Mouse (Mus musculus) spleen, postnatal 4 days (tissue): Measurements from ENCODE around the gene Adprm.
"Not testable (repeated sequence)": the region's sequence is repeated elsewhere in the genome, so short reads cannot be mapped to it uniquely, and the experiment has no call there.

ENCODE experiments used
- DNase-seq, 2 experiments: peaks; one replicate each; pipeline ENCODE4 v3.0.0; 2022; ENCODE audit warnings: low spot score in 2 of 2

Gene Adprm

GRCm38 (mm10) chr11:67023802-67024340, 28.5 kb downstream of the Adprm start:
- no peak for DNase-seq

DNA sequence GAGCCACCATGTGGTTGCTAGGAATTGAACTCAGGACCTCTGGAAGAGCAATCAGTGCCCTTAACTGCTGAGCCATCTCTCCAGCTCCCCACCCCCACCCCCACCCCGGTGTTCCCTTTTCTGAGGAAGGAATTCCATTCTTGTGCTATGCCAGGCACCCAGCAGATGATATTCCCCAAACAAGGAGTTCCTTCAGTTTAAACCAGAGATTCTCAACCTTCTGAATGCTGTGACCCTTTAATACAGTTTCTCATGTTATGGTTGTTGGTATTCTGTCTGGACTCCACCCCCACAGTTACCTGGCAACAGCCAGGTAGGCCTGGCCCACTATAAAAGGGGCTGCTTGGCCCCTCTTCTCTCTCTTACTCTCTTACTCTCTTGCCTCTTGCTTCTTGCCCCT, 29.2 kb downstream of the Adprm start:
- DNase-seq, result not testable (repeated sequence)

DNA sequence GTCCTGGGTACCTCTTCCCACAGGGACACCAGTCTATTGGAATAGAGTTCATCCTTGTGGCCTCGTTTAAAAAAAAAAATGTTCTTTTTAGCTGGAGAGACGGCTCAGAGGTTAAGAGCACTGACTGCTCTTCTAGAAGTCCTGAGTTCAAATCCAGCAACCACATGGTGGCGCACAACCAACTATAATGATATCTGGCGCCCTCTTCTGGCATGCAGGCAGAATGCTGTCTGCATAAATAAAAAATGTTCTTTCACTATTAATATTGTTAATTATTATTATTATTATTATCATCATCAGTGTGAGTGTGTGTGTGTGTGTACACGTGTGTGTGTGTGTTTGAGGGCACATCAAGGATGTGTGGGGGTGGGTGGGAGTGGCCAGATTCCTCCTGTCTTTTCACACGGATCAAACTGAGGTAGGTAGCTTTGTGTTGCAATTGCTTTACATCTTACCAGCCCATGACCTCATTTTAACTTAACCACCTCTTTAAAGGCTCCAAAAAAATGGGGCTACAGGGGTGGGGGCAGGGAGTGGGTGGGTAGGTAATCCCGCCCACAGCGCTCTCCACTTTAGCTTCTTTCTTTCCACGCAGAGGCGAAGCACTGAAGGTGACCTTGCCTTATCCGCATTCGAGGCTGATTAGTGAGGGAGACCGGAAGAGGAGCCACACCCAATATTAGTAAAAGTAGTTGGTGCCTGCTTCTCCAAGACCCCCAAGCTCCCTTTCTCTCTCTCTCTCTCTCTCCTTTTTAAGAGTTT, 29.9 kb downstream of the Adprm start:
- DNase-seq, result no peak

DNA sequence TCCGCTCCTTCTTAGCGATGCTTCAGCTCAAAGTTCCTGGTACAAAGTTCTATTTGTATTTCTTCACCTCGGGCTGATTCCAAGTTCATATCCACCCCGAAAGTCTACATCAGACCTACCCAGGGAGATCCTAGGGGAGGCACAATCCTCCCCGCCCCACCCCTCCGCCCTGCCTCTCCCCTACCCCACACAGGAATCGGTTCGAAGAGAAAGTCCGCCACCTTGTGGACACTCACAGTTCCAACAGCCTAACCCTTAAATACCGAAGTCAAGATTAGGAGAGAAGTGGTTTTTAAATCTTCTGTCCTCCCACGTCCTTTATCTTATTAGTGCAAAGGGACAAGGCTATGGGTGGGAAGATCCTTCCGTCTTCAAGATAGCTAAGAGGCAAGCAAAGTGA, 31.4 kb downstream of the Adprm start:
- peak; percentile 37 to 78 for DNase-seq

DNA sequence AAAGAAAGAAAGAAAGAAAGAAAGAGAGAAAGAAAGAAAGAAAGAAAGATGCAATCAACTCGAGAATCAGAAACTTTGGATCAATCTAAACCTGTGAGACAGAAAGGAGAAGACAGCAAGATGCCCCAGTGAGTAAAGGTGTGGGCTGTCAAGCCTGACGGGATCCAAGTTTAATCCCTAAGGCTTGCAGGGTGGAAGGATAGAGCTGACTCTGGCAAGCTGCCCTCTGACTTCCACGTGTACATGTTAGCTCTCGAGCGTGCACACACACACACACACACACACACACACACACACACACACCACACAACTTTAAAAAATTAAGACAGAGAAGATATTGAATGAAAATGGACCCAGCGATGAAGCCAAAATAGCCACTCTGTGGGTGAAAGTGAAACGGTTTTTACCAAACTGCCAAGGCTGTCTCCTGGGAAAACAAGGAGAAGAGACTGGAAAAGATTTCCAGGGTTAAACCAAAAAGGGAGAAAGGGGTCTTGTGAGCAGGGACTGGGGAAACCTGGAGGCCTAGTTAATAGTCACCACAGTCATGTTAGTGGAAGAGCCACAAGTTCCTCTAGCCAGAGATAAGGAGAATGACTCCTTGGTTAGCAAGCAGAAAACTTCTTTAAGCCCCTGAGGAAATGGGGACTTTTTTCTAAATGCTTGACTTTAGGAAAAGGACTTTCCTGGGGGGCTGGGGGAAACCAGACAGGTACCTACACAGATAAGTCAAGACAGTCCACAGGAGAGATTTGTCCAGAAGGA, 32.5 kb downstream of the Adprm start:
- no peak for DNase-seq

DNA sequence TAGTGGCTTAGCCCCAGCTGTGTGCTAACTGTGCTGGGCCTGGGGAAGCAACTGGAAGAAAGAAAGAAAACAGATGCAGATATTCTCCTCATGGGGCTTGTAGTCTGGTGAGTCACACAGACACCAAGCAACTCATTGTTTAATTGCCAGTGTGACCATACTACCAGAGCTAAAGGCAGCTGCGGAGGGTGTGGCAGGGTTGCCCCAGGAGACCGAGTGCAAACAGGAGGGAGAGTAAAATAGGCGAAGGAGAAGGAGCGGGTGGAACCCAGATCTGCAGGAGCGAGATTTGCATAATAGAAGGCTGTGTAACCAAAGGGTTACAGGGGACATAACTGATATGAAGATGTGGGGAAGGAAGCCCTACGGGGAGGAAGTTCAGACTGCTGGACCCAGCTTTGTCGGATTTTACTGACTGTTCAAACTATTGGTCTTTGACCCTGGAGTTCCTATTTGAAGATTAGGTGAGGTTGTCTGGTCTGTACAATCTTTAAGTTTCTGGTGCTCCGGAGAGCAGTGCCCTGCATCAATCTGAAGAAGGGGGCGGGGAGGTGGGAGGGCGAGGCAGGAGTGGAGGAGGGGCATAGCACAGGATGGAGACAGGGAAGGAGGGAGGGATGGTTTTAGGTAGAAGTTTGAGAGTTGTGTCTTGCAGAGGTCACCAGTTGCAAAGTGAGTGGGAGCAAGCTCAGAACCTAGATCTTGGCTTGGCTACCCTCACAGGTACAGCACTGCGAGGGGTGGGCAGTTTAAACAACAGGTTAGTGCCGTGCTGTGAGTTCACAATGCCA, 34.4 kb downstream of the Adprm start:
- DNase-seq, result no peak

- no peak for DNase-seq
Observed at GRCm38 (mm10) chr11:67011635-67012034, 40.8 kb downstream of the Adprm start.

DNA sequence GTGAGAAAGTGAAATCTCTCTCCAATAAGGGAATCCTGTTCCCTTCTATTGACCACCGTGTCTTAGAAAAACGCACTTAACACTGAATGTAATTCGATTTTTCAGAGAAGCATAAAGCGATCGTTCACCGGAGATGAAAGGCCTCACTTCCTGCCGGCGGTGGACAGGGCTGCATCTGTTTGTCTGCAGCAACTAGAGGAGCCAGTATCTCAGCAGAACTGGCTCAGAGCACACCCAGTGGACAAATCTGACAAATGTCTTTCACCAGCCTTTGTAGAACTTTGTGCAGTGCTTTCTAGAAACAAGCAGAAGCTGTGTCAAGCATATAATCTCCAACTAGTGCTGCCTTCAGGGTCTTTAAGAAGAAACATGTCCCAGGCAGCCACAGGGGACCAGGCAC, 42.0 kb downstream of the Adprm start:
- no peak for DNase-seq

GRCm38 (mm10) chr11:67008528-67008927, 43.9 kb downstream of the Adprm start:
- no peak for DNase-seq

GRCm38 (mm10) chr11:67007961-67008360, 44.4 kb downstream of the Adprm start:
- no peak for DNase-seq

GRCm38 (mm10) chr11:67002911-67003310, 49.5 kb downstream of the Adprm start:
- DNase-seq, result no peak

- DNase-seq, result no peak
Observed at GRCm38 (mm10) chr11:67001717-67002116, 50.7 kb downstream of the Adprm start.

- no peak for DNase-seq
Observed at GRCm38 (mm10) chr11:67000671-67001070, 51.7 kb downstream of the Adprm start.

GRCm38 (mm10) chr11:66998467-66999403, 53.7 kb downstream of the Adprm start:
- DNase-seq, result no peak

DNA sequence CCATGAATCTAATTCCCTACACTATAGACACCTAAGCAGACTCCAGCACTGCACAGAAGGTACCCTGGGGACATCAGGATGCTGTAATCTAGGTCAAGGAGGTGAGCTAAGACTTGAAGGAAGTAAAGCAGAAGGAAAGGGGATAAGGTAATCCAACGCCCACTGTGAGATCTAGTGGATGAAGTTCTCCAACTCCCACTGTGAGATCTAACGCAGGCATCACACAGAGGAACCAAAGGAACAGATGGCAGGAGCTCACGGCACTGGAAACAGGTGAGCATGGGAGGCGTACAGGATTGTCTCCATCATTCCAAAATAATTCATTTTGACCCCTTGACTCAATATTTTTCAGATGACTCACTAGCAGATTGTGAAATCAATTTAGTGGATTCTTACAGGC, 55.9 kb downstream of the Adprm start:
- no peak for DNase-seq

GRCm38 (mm10) chr11:66993674-66994073, 58.7 kb downstream of the Adprm start:
- no peak for DNase-seq

DNA sequence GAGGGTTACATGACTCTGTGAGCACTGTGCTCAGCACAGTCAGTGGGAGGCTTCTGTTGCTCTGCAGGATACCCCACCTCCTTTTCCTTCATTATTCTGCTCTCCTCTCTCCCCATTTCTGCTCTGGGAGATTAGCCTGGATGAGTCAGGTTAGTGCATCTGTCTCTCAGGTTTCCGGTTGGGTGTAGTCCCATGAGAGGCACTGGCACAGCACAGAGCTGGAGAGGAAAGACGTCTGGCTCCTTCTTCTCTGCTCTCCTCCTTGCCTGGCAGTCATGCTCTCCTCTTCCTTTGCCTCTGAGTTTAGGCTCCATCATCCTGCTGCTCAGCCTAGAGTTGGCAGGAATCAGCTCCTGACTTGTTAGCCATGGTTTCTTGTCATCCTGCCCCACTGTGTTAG, 60.2 kb downstream of the Adprm start:
- DNase-seq, result no peak
